ENCODE assay signal across 10 mouse cellular contexts in genomic region chr14:25611815-25612698, GRCm38 (mm10).
DNase-seq lines count a peak whose midpoint lies in the region; ATAC-seq lines count a peak whose summit lies in the region.
"Had no signal": no experiment of that assay in that cellular context is flagged by ENCODE, and none has a peak within 500 bp of the region (broad histone marks: within the 10 kb centered on the region; RNA-seq: fewer than 3 reads in every experiment).

No protein-coding gene starts in this region.

- WGBS in heart, embryonic 16.5 days: 48% methylated on average over 10 of the region's 10 CpGs
- 80% methylated on average over 10 of the region's 10 CpGs for WGBS in forebrain, embryonic 13.5 days
- 24% methylated on average over 10 of the region's 10 CpGs for WGBS in kidney, embryonic 15.5 days
- WGBS in neural tube, embryonic 13.5 days: 65% methylated on average over 10 of the region's 10 CpGs

- H3K4me3 ChIP-seq in heart, embryonic 16.5 days (ENCODE audit: low read length): no peak overlapping the region
- 0 out of 2 replicates have a peak overlapping the region, but pooled peaks have one; percentile 25 for H3K4me3 ChIP-seq in forebrain, embryonic 13.5 days
- H3K4me3 ChIP-seq in kidney, embryonic 15.5 days (replicated peaks): no peak overlapping the region
- H3K4me3 ChIP-seq in neural tube, embryonic 13.5 days: peak overlapping the region; percentile 82; the same call in 1 of the 2 replicates

- no peak for DNase-seq in heart, postnatal 14 days
- DNase-seq in left cerebral cortex, adult 8-10 months (ENCODE audit: low spot score in 2 of 2): no peak
- DNase-seq in layer of hippocampus, adult 8-10 months (ENCODE audit: low spot score in 2 of 2): no peak
- DNase-seq: cerebellum, adult 8-10 months had no signal

- no peak for ATAC-seq in heart, embryonic 16.5 days (replicated peaks; ENCODE audit: extremely low read depth, insufficient read depth, low FRiP score)
- no peak for ATAC-seq in forebrain, embryonic 13.5 days
- no peak for ATAC-seq in kidney, embryonic 15.5 days (replicated peaks; ENCODE audit: low FRiP score)
- no peak for ATAC-seq in neural tube, embryonic 13.5 days (ENCODE audit: low read depth)
- no peak for ATAC-seq in erythroid progenitor cell, adult 5-6 weeks (replicated peaks; ENCODE audit: low FRiP score, poor library complexity, severe bottlenecking)

- no peak overlapping the region for H3K4me2 ChIP-seq in heart, embryonic 16.5 days (ENCODE audit: low read depth, low read length)
- peak overlapping the region; percentile 57 for H3K4me2 ChIP-seq in forebrain, embryonic 13.5 days
- H3K4me2 ChIP-seq in kidney, embryonic 15.5 days: no peak overlapping the region
- peak overlapping the region; percentile 99 for H3K4me2 ChIP-seq in neural tube, embryonic 13.5 days

- H3K9me3 ChIP-seq in heart, embryonic 16.5 days (replicated peaks; ENCODE audit: control insufficient read depth, low read length): no peaks in the 10 kb centered on the region
- no peaks in the 10 kb centered on the region for H3K9me3 ChIP-seq in forebrain, embryonic 13.5 days (replicated peaks)
- no peaks in the 10 kb centered on the region for H3K9me3 ChIP-seq in kidney, embryonic 15.5 days (replicated peaks)
- no peaks in the 10 kb centered on the region for H3K9me3 ChIP-seq in neural tube, embryonic 13.5 days

- peaks cover 63% of the 10 kb centered on the region for H3K4me1 ChIP-seq in heart, embryonic 16.5 days (ENCODE audit: control insufficient read depth, insufficient read depth, low read length)
- peaks cover 90% of the 10 kb centered on the region for H3K4me1 ChIP-seq in forebrain, embryonic 13.5 days
- H3K4me1 ChIP-seq in kidney, embryonic 15.5 days: peaks cover 87% of the 10 kb centered on the region
- H3K4me1 ChIP-seq in neural tube, embryonic 13.5 days (replicated peaks): peaks cover 93% of the 10 kb centered on the region

- peak overlapping the region; percentile 0; the same call in 1 of the 2 replicates for H3K9ac ChIP-seq in heart, embryonic 16.5 days (ENCODE audit: low read length)
- H3K9ac ChIP-seq in forebrain, embryonic 13.5 days: peak overlapping the region; percentile 62; the same call in 1 of the 2 replicates
- no peak overlapping the region for H3K9ac ChIP-seq in kidney, embryonic 15.5 days
- H3K9ac ChIP-seq in neural tube, embryonic 13.5 days: peak overlapping the region; percentile 71

- no peaks in the 10 kb centered on the region for H3K27me3 ChIP-seq in heart, embryonic 16.5 days (ENCODE audit: control insufficient read depth, insufficient read depth, low read length)
- H3K27me3 ChIP-seq in forebrain, embryonic 13.5 days: no peaks in the 10 kb centered on the region
- H3K27me3 ChIP-seq in kidney, embryonic 15.5 days: no peaks in the 10 kb centered on the region
- H3K27me3 ChIP-seq in neural tube, embryonic 13.5 days: no peaks in the 10 kb centered on the region
- H3K27me3 ChIP-seq: CH12.LX had no signal

- H3K36me3 ChIP-seq in heart, embryonic 16.5 days (ENCODE audit: control insufficient read depth, insufficient read depth): no peaks in the 10 kb centered on the region
- H3K36me3 ChIP-seq in forebrain, embryonic 13.5 days (ENCODE audit: poor library complexity, severe bottlenecking): peaks cover 37% of the 10 kb centered on the region
- H3K36me3 ChIP-seq in kidney, embryonic 15.5 days: peaks cover 5% of the 10 kb centered on the region; the same call in 1 of the 2 replicates
- peaks cover 9% of the 10 kb centered on the region; the same call in 1 of the 2 replicates for H3K36me3 ChIP-seq in neural tube, embryonic 13.5 days

- intact Hi-C loops in heart, postnatal 14 days (cut with DNase I): loop anchor here (2.0 kb wide), 1 partner anchor 15 kb away; no protein-coding TSS in a partner anchor

- H3K27ac ChIP-seq in heart, embryonic 16.5 days (ENCODE audit: low read length): peak overlapping the region; percentile 44
- H3K27ac ChIP-seq in forebrain, embryonic 13.5 days: peak overlapping the region; percentile 61
- peak overlapping the region; percentile 66 for H3K27ac ChIP-seq in kidney, embryonic 15.5 days
- H3K27ac ChIP-seq in neural tube, embryonic 13.5 days (replicated peaks): peak overlapping the region; percentile 79

Comparison
In these comparisons a context has a peak if more than half of its experiments do, and no peak if none do; other contexts are left out.
1. H3K4me2 ChIP-seq: peak in forebrain, embryonic 13.5 days (single experiment) and neural tube, embryonic 13.5 days (single experiment); none in heart, embryonic 16.5 days (single experiment) and kidney, embryonic 15.5 days (single experiment).
2. H3K4me3 ChIP-seq: peak in forebrain, embryonic 13.5 days (single experiment) and neural tube, embryonic 13.5 days (single experiment); none in heart, embryonic 16.5 days (single experiment) and kidney, embryonic 15.5 days (single experiment).
3. Peak in every context shown above with its lines, with median percentiles within 50 percentile points of each other: H3K27ac ChIP-seq.